ENCODE assay signal across 9 mouse cellular contexts in the genomic region with DNA sequence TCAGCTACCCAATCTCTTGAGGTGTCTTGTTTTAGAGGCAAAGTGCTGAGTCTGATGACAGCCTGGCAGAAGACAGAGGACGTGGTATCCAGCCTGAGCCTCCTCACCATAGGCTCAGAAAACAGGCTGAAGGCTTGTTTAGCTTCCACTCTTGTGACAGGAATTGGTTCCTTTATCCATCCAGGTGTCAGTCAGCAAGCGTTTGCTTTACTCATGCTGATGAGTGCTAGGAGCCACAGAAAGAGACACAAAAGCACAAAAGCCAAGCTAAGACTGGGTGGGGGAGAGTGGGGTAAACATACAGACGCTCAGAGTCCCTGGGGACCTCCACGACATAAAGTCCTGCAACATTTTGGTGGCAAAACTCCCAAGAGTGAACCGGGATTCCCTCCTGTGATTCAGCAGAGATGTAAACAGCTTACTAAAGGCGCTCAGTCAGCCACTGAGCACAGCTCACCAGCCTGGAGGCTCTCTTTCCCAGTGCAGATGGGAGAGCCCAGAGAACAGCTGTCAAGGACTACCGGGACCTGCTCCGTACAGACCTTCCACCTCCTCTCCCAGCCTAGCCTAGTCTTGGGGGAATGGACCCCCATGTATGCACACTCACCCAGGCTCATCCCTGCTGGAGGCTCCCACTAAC. TPM values are rescaled to one million over a fixed set of nuclear protein-coding genes. Genes with fewer than 3 reads are reported as not detected.
A peak's percentile ranks its signal among the peaks of the same experiment; 100 is the strongest.
DNase-seq lines count a peak whose midpoint lies in the region; ATAC-seq lines count a peak whose summit lies in the region.
"Had no signal": no experiment of that assay in that cellular context is flagged by ENCODE, and none has a peak within 500 bp of the region (broad histone marks: within the 10 kb centered on the region; RNA-seq: fewer than 3 reads in every experiment).

No protein-coding gene starts in this region.

- H3K4me2 ChIP-seq in heart, embryonic 15.5 days: peak overlapping the region; percentile 63
- peak overlapping the region; percentile 43 for H3K4me2 ChIP-seq in hindbrain, embryonic 13.5 days
- peak overlapping the region; percentile 37 for H3K4me2 ChIP-seq in midbrain, embryonic 13.5 days (replicated peaks)

- no peak for ATAC-seq in heart, embryonic 15.5 days (replicated peaks; ENCODE audit: insufficient number of reproducible peaks, insufficient read depth, low FRiP score, low read depth)
- no peak for ATAC-seq in hindbrain, embryonic 13.5 days (ENCODE audit: low FRiP score)
- ATAC-seq in midbrain, embryonic 13.5 days: no peak
- ATAC-seq in granulocyte monocyte progenitor cell, adult 5-6 weeks (replicated peaks; ENCODE audit: poor library complexity, severe bottlenecking): no peak

- no peaks in the 10 kb centered on the region for H3K36me3 ChIP-seq in heart, embryonic 15.5 days
- no peaks in the 10 kb centered on the region for H3K36me3 ChIP-seq in hindbrain, embryonic 13.5 days
- no peaks in the 10 kb centered on the region for H3K36me3 ChIP-seq in midbrain, embryonic 13.5 days

- H3K4me3 ChIP-seq in heart, embryonic 15.5 days: peak overlapping the region; percentile 32
- no peak overlapping the region for H3K4me3 ChIP-seq in hindbrain, embryonic 13.5 days
- H3K4me3 ChIP-seq in midbrain, embryonic 13.5 days (replicated peaks): peak overlapping the region; percentile 4; the same call in 1 of the 2 replicates

- DNase-seq in heart, adult 8-10 months (ENCODE audit: low spot score): no peak
- peak; percentile 19 for DNase-seq in brain, adult 2 months (ENCODE audit: low read depth, low spot score)
- no peak for DNase-seq in frontal cortex, adult 2 months (ENCODE audit: extremely low spot score in 1 of 2, low spot score in 1 of 2)
- DNase-seq in layer of hippocampus, postnatal 25 days (ENCODE audit: extremely low spot score in 1 of 2, low spot score in 1 of 2): no peak

- peaks cover 15% of the 10 kb centered on the region; the same call in 1 of the 2 replicates for H3K27me3 ChIP-seq in heart, embryonic 15.5 days
- 0 out of 2 replicates have a peak, but pooled peaks cover 21% of the 10 kb centered on the region for H3K27me3 ChIP-seq in hindbrain, embryonic 13.5 days
- peaks cover 8% of the 10 kb centered on the region for H3K27me3 ChIP-seq in midbrain, embryonic 13.5 days

- H3K9ac ChIP-seq in heart, embryonic 15.5 days: no peak overlapping the region
- H3K9ac ChIP-seq in hindbrain, embryonic 13.5 days: 0 out of 2 replicates have a peak overlapping the region, but pooled peaks have one; percentile 15
- H3K9ac ChIP-seq in midbrain, embryonic 13.5 days (replicated peaks): 0 out of 2 replicates have a peak overlapping the region, but pooled peaks have one; percentile 5

- 18% methylated on average over 8 of the region's 8 CpGs for WGBS in heart, embryonic 15.5 days
- WGBS in hindbrain, embryonic 13.5 days: 13% methylated on average over 8 of the region's 8 CpGs
- WGBS in midbrain, embryonic 13.5 days: 5% methylated on average over 8 of the region's 8 CpGs

- no peak overlapping the region for H3K27ac ChIP-seq in heart, embryonic 15.5 days
- peak overlapping the region; percentile 41 for H3K27ac ChIP-seq in hindbrain, embryonic 13.5 days
- 0 out of 2 replicates have a peak overlapping the region, but pooled peaks have one; percentile 7 for H3K27ac ChIP-seq in midbrain, embryonic 13.5 days

- peaks cover 17% of the 10 kb centered on the region for H3K4me1 ChIP-seq in heart, embryonic 15.5 days (replicated peaks)
- peaks cover 20% of the 10 kb centered on the region for H3K4me1 ChIP-seq in hindbrain, embryonic 13.5 days (replicated peaks)
- H3K4me1 ChIP-seq in midbrain, embryonic 13.5 days (replicated peaks): peaks cover 18% of the 10 kb centered on the region

- no peaks in the 10 kb centered on the region for H3K9me3 ChIP-seq in heart, embryonic 15.5 days (replicated peaks)
- no peaks in the 10 kb centered on the region for H3K9me3 ChIP-seq in hindbrain, embryonic 13.5 days
- H3K9me3 ChIP-seq in midbrain, embryonic 13.5 days: no peaks in the 10 kb centered on the region

RNA-seq across cellular contexts. Expression of a gene that starts 10.3 kb away (rescaled TPM):
- polyA plus RNA-seq in heart, embryonic 15.5 days (2015; fragmentation: Nextera tagmentation; extraction: Ambion mirVana): 20.2 and 31.9 TPM in 2 replicates
- total RNA-seq in heart, adult 8-10 months (2022): 1 to 10 TPM in 2 of 4 experiments, under 1 TPM in 2; 0.19 to 4.5 (median 1.5) TPM
- 4.4 and 5.0 TPM in 2 replicates for polyA plus RNA-seq in hindbrain, embryonic 13.5 days (2015; fragmentation: Nextera tagmentation; extraction: Ambion mirVana)
- 4.3 and 4.8 TPM in 2 replicates for polyA plus RNA-seq in midbrain, embryonic 13.5 days (2015; fragmentation: Nextera tagmentation; extraction: Ambion mirVana)
- total RNA-seq in granulocyte monocyte progenitor cell, adult 5-6 weeks (2014; fragmentation: Nextera tagmentation): not detected in 2 replicates
- total RNA-seq in granulocyte monocyte progenitor cell, adult 5-6 weeks (2017): under 0.01 and 1.6 TPM in 2 replicates
- polyA plus RNA-seq in frontal cortex, adult 2 months (2012; rRNA removed): 0.48 and 0.60 TPM in 2 replicates
- under 1 TPM; 0.31 to 0.81 TPM for total RNA-seq in layer of hippocampus, postnatal 25 days (2021)
- polyA plus RNA-seq: testis, adult 2 months had no signal

RNA-seq across cellular contexts. Expression of a gene that starts 16.9 kb away (rescaled TPM):
- 0.64 and 2.5 TPM in 2 replicates for polyA plus RNA-seq in heart, embryonic 15.5 days (2015; fragmentation: Nextera tagmentation; extraction: Ambion mirVana)
- total RNA-seq in heart, adult 8-10 months (2022): under 1 TPM in 1 of 4 experiments, not detected in 3; 0.16 TPM
- polyA plus RNA-seq in hindbrain, embryonic 13.5 days (2015; fragmentation: Nextera tagmentation; extraction: Ambion mirVana): 135 and 144 TPM in 2 replicates
- polyA plus RNA-seq in midbrain, embryonic 13.5 days (2015; fragmentation: Nextera tagmentation; extraction: Ambion mirVana): 131 and 153 TPM in 2 replicates
- total RNA-seq in granulocyte monocyte progenitor cell, adult 5-6 weeks (2014; fragmentation: Nextera tagmentation): not detected in 2 replicates
- not detected in 2 replicates for total RNA-seq in granulocyte monocyte progenitor cell, adult 5-6 weeks (2017)
- 538 and 540 TPM in 2 replicates for polyA plus RNA-seq in frontal cortex, adult 2 months (2012; rRNA removed)
- 100 to 1,000 TPM; 442 to 490 TPM for total RNA-seq in layer of hippocampus, postnatal 25 days (2021)

RNA-seq across cellular contexts. Expression of a gene that starts 31.4 kb away (rescaled TPM):
- polyA plus RNA-seq in heart, embryonic 15.5 days (2015; fragmentation: Nextera tagmentation; extraction: Ambion mirVana): 293 and 321 TPM in 2 replicates
- 100 to 1,000 TPM; 174 to 204 (median 197) TPM for total RNA-seq in heart, adult 8-10 months (2022)
- polyA plus RNA-seq in hindbrain, embryonic 13.5 days (2015; fragmentation: Nextera tagmentation; extraction: Ambion mirVana): 139 and 147 TPM in 2 replicates
- polyA plus RNA-seq in midbrain, embryonic 13.5 days (2015; fragmentation: Nextera tagmentation; extraction: Ambion mirVana): 141 and 154 TPM in 2 replicates
- 99.0 and 163 TPM in 2 replicates for total RNA-seq in granulocyte monocyte progenitor cell, adult 5-6 weeks (2014; fragmentation: Nextera tagmentation)
- 51.4 and 53.9 TPM in 2 replicates for total RNA-seq in granulocyte monocyte progenitor cell, adult 5-6 weeks (2017)
- 82.9 and 90.8 TPM in 2 replicates for polyA plus RNA-seq in frontal cortex, adult 2 months (2012; rRNA removed)
- total RNA-seq in layer of hippocampus, postnatal 25 days (2021): 10 to 100 TPM; 63.7 to 65.3 TPM

RNA-seq across cellular contexts. Expression of a gene that starts 53.8 kb away (rescaled TPM):
- 198 and 242 TPM in 2 replicates for polyA plus RNA-seq in heart, embryonic 15.5 days (2015; fragmentation: Nextera tagmentation; extraction: Ambion mirVana)
- total RNA-seq in heart, adult 8-10 months (2022): 10 to 100 TPM; 76.5 to 84.8 (median 79.6) TPM
- polyA plus RNA-seq in hindbrain, embryonic 13.5 days (2015; fragmentation: Nextera tagmentation; extraction: Ambion mirVana): 76.5 and 77.3 TPM in 2 replicates
- polyA plus RNA-seq in midbrain, embryonic 13.5 days (2015; fragmentation: Nextera tagmentation; extraction: Ambion mirVana): 57.4 and 61.8 TPM in 2 replicates
- total RNA-seq in granulocyte monocyte progenitor cell, adult 5-6 weeks (2014; fragmentation: Nextera tagmentation): 110 and 152 TPM in 2 replicates
- total RNA-seq in granulocyte monocyte progenitor cell, adult 5-6 weeks (2017): 38.6 and 48.3 TPM in 2 replicates
- polyA plus RNA-seq in frontal cortex, adult 2 months (2012; rRNA removed): 70.9 and 78.2 TPM in 2 replicates
- total RNA-seq in layer of hippocampus, postnatal 25 days (2021): 10 to 100 TPM; 69.9 to 74.0 TPM

RNA-seq across cellular contexts. Expression of a gene that starts 56.8 kb away (rescaled TPM):
- 51.0 and 60.2 TPM in 2 replicates for polyA plus RNA-seq in heart, embryonic 15.5 days (2015; fragmentation: Nextera tagmentation; extraction: Ambion mirVana)
- 10 to 100 TPM; 48.6 to 59.7 (median 52.1) TPM for total RNA-seq in heart, adult 8-10 months (2022)
- 77.1 and 82.7 TPM in 2 replicates for polyA plus RNA-seq in hindbrain, embryonic 13.5 days (2015; fragmentation: Nextera tagmentation; extraction: Ambion mirVana)
- 85.2 and 90.3 TPM in 2 replicates for polyA plus RNA-seq in midbrain, embryonic 13.5 days (2015; fragmentation: Nextera tagmentation; extraction: Ambion mirVana)
- 56.3 and 73.8 TPM in 2 replicates for total RNA-seq in granulocyte monocyte progenitor cell, adult 5-6 weeks (2014; fragmentation: Nextera tagmentation)
- total RNA-seq in granulocyte monocyte progenitor cell, adult 5-6 weeks (2017): 148 and 164 TPM in 2 replicates
- 96.7 and 99.3 TPM in 2 replicates for polyA plus RNA-seq in frontal cortex, adult 2 months (2012; rRNA removed)
- 100 to 1,000 TPM; 123 to 134 TPM for total RNA-seq in layer of hippocampus, postnatal 25 days (2021)

Comparison
In these comparisons a context has a peak if more than half of its experiments do, and no peak if none do; other contexts are left out.
1. RNA of a gene that starts 16.9 kb away (polyA plus RNA-seq): 538 to 540 TPM in frontal cortex, adult 2 months, 131 to 153 TPM in midbrain, embryonic 13.5 days and 135 to 144 TPM in hindbrain, embryonic 13.5 days; 0.64 to 2.5 TPM in heart, embryonic 15.5 days; every median in the first group is over 10 times any median in the second.
2. Peak in every context shown above with its lines, with median percentiles within 50 percentile points of each other: H3K4me2 ChIP-seq.